Mouse (Mus musculus) left cerebral cortex, postnatal 10 days (tissue): ENCODE measurements at regions not wholly inside any gene's neighbourhood (a gene's known extent, or its start where the extent isn't known, plus 50 kb on each side); places are given as distances from the start of the nearest gene placed in this dataset.
A peak's percentile ranks its signal among the peaks of the same experiment; 100 is the strongest.

Experiments used
- DNase-seq, 2 experiments: peaks; one replicate each; pipeline ENCODE4 v3.0.0; 2021 to 2022; ENCODE audit warnings: low spot score in 2 of 2, mixed read lengths in 1 of 2; ENCODE audit errors: extremely low spot score in 1 of 2
- intact Hi-C: fragments of 180-260 bp; cut with DNase I; formaldehyde crosslinking; loops from one replicate; pipeline ENCODE4 v1.15.1; 2025

GRCm38 (mm10) chr17:59429189-59429588 lies 416.0 kb upstream of the Nudt12 start:
- DNase-seq, result no peak
- intact Hi-C loops, result no loop called here

GRCm38 (mm10) chr17:59421489-59421888 lies 408.3 kb upstream of the Nudt12 start:
- intact Hi-C loops, result no loop called here
- no peak for DNase-seq

- no peak for DNase-seq
- intact Hi-C loops, result no loop called here
These were observed 396.1 kb upstream of the Nudt12 start for GRCm38 (mm10) chr17:59409315-59409714.

GRCm38 (mm10) chr17:59404525-59404924 lies 391.4 kb upstream of the Nudt12 start:
- intact Hi-C loops, result no loop called here
- no peak for DNase-seq

GRCm38 (mm10) chr17:59397404-59397803 lies 384.2 kb upstream of the Nudt12 start:
- intact Hi-C loops, result no loop called here
- DNase-seq, result no peak

GRCm38 (mm10) chr17:59383107-59383438 lies 369.9 kb upstream of the Nudt12 start:
- intact Hi-C loops, result no loop called here
- DNase-seq, result no peak

- no peak for DNase-seq
- intact Hi-C loops, result no loop called here
These were observed 369.3 kb upstream of the Nudt12 start for GRCm38 (mm10) chr17:59382225-59383106.

GRCm38 (mm10) chr17:59373505-59374106 lies 360.4 kb upstream of the Nudt12 start:
- intact Hi-C loops, result no loop called here
- DNase-seq, result no peak

- DNase-seq, result no peak
- intact Hi-C loops, result no loop called here
These were observed 356.7 kb upstream of the Nudt12 start for GRCm38 (mm10) chr17:59369624-59370541.

- no peak for DNase-seq
- intact Hi-C loops, result no loop called here
These were observed 352.2 kb upstream of the Nudt12 start for GRCm38 (mm10) chr17:59365340-59365739.

- no peak for DNase-seq
- intact Hi-C loops, result no loop called here
These were observed 348.9 kb upstream of the Nudt12 start for GRCm38 (mm10) chr17:59362110-59362509.

- DNase-seq, result no peak
- intact Hi-C loops, result no loop called here
These were observed 347.9 kb upstream of the Nudt12 start for GRCm38 (mm10) chr17:59361119-59361518.

GRCm38 (mm10) chr17:59359503-59359902 lies 346.3 kb upstream of the Nudt12 start:
- intact Hi-C loops, result no loop called here
- DNase-seq, result no peak

- intact Hi-C loops, result no loop called here
- no peak for DNase-seq
These were observed 332.4 kb upstream of the Nudt12 start for GRCm38 (mm10) chr17:59345526-59345925.

- DNase-seq, result no peak
- intact Hi-C loops, result no loop called here
These were observed 284.8 kb upstream of the Nudt12 start for GRCm38 (mm10) chr17:59297939-59298338.

GRCm38 (mm10) chr17:59281364-59281763 lies 268.2 kb upstream of the Nudt12 start:
- DNase-seq, result peak in 1 of 2 experiments; percentile 29
- intact Hi-C loops, result no loop called here

GRCm38 (mm10) chr17:59279811-59280210 lies 266.6 kb upstream of the Nudt12 start:
- intact Hi-C loops, result no loop called here
- no peak for DNase-seq

- no peak for DNase-seq
- intact Hi-C loops, result no loop called here
These were observed 256.4 kb upstream of the Nudt12 start for GRCm38 (mm10) chr17:59269613-59270012.

- intact Hi-C loops, result no loop called here
- no peak for DNase-seq
These were observed 235.8 kb upstream of the Nudt12 start for GRCm38 (mm10) chr17:59249000-59249399.

GRCm38 (mm10) chr17:59232251-59232650 lies 219.1 kb upstream of the Nudt12 start:
- intact Hi-C loops, result no loop called here
- DNase-seq, result no peak
